Mouse (Mus musculus) myocyte (in vitro differentiated cells): ENCODE data around the gene Tec.

ENCODE experiments used
- E2F4 ChIP-seq: IDR thresholded peaks from one replicate; pipeline ENCODE4 v1.6.1; 2011; ENCODE audit warnings: mild to moderate bottlenecking, control low read depth, moderate library complexity; ENCODE audit not compliant: insufficient read depth
- POLR2A ChIP-seq: IDR thresholded peaks from one replicate; pipeline ENCODE4 v1.6.1; 2011; ENCODE audit warnings: low read depth, mild to moderate bottlenecking, control low read depth, moderate library complexity; ENCODE audit not compliant: insufficient read length
- SRF ChIP-seq: IDR thresholded peaks from one replicate; pipeline ENCODE4 v1.6.1; 2011; ENCODE audit warnings: low read depth; ENCODE audit not compliant: control insufficient read depth, insufficient read length
- USF1 ChIP-seq: IDR thresholded peaks from one replicate; pipeline ENCODE4 v1.6.1; 2011; ENCODE audit warnings: low read depth, mild to moderate bottlenecking, control low read depth, moderate library complexity

DNA sequence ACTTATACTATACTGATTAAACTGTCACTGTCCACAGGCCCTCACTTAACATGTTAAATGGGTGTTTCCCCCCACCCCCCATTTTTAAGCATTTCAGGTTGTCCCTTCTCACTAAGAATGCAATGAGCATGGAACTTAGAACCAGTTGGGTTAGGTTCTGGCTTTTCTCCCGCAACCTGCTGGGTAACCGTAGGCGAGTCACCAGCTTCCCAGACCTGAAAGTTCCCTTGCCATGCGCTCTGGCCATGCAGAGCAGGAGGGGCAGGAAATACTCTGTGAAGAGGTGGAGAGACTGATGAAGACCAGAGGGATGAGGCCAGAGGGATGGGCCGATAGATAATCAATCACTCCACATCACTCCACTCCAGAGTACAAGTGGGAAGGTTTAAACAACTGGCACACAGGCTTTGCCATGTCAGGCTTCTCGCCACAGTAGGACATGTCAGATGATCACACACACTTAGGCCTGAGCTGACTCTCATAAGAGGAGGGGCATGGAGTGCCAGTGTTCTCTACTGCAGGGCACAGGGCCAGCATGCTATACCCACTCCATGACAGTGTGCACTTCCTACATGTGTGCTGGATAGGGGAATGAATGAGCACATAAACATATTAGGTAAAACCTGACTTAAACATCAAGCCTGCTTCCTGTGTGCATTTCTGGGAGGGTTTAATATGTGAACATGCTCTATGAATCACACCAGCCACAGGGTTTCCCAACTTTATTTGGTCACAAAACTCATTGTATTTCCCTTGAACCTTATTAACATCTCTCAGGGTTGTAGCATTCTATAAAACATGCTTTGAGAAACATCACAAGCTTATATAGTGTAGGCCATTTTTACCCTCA, 13.9 kb downstream of the Tec start:
- no peak for TF ChIP-seq POLR2A
- TF ChIP-seq E2F4, result no peak
- no peak for TF ChIP-seq USF1
- no peak for TF ChIP-seq SRF
